Mouse (Mus musculus): Measurements from ENCODE around the gene Mmp12. TPM values are rescaled to one million over a fixed set of nuclear protein-coding genes. Genes with fewer than 3 reads are reported as not detected.
"Not testable (repeated sequence)": the region's sequence is repeated elsewhere in the genome, so short reads cannot be mapped to it uniquely, and the experiment has no call there.

The Mmp12 gene
- total RNA-seq (2021): not detected

DNA sequence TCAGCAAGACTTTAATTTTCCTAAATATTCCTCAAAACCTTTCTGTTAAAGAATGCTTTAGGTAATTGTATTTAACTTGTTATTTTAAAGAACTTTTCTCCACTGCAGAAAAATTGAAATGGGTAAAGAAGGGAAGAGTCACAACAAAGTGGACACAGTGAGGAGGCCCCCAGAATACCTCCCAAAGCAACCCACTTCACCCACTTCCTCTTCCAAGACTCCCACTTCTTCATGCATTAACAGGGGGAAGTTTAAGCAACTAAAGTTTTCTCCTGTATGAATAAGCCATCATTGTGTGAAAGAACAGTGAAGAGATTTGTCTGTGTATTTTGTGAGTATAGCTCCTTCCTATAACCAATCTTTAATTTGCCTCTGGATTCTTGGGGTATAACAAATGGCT is at the start of gene Mmp12:
Gene Mmp12 (plus strand): TSS at position 275 of the 400 bp plus-strand sequence.
- intact Hi-C loops (cut with DNase I): no loop called here
- DNase-seq (ENCODE audit: low spot score in 2 of 2): no peak

DNA sequence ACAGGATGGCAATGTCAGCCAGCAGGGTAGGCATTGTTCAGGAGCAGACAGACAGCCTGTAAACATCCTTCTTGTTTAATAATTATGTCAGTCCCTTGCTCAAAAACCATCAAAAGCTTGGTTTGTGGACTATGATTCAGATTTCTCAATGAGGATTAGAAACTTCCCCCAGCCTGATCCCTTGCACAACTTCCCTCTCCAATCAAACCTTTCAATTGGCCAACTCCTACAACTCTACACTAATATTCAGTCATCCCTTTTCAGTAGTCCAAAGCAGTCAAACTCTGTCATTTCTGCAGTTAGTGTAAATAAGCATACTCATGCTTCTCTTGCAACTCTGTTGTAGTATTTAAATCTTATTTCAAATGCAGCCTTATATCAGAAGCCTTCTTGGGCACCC is 12.3 kb upstream of the Mmp12 start:
- no peak for DNase-seq (ENCODE audit: low spot score in 2 of 2)
- intact Hi-C loops (cut with DNase I): no loop called here

GRCm38 (mm10) chr9:7335766-7336680 is 8.2 kb upstream of the Mmp12 start:
- intact Hi-C loops (cut with DNase I): no loop called here

DNA sequence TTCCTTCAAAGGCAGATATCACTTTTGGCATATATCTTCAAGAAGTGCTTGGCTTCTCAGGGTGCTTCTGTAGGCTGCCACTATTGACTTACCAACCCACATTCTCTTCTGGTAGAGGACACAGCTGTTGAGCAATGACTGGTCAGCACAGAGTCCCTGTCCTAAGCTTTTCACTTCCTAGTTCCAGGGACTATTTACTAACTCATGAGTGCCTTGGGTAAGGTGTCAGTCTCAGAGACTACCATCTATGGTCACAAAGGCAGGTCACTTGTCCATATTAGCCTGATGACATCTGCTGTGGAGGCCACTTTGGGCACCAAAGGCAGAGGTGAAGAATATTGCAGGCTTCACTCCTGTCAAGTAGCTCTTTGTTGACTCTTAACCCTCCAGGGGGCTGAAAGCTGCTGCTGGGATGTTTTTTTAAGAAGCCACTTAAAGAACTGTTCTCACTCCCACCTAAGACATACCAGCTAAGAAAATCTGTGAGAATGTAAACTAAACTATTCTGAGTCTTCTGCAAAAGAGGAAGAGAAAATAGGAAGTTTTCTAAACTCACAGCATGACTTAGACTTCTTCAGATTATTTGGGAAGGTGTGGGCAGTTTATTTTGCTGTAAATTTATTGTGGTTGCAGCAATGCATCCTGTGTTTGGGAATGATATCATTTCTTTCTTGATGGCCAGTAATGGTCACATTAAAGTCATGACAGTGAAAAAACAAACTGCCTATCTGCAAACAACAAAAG is 7.3 kb upstream of the Mmp12 start:
- intact Hi-C loops (cut with DNase I): no loop called here
- no peak for DNase-seq (ENCODE audit: low spot score in 2 of 2)

More at GRCm38 (mm10) chr9:7335766-7336680, 8.2 kb upstream of the Mmp12 start:
- DNase-seq (ENCODE audit: low spot score in 2 of 2): no peak

DNA sequence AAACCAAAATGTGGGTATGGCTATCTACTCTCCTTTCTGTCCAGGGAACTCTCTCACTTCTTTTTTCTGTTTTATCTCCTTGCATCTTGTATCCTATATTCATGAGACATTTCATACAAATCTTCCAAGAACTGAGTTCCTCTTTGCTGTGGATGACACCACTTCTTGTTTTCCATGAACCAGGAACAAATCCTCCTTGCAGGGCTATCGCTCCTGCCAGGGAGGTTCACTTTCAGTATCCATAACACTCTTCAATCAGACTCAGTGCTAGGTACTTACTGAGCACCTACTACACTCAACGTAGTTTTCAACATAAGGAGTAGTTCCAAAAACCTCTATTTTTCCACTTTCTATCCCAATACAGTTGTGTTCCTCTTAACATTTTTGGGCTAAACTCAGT is 1.3 kb downstream of the Mmp12 start:
- intact Hi-C loops (cut with DNase I): no loop called here

GRCm38 (mm10) chr9:7354535-7354934 is 10.4 kb downstream of the Mmp12 start:
- no peak for DNase-seq (ENCODE audit: low spot score in 2 of 2)
- intact Hi-C loops (cut with DNase I): no loop called here

More for the DNA sequence above, 1.3 kb downstream of the Mmp12 start:
- DNase-seq (ENCODE audit: low spot score in 2 of 2): no peak

DNA sequence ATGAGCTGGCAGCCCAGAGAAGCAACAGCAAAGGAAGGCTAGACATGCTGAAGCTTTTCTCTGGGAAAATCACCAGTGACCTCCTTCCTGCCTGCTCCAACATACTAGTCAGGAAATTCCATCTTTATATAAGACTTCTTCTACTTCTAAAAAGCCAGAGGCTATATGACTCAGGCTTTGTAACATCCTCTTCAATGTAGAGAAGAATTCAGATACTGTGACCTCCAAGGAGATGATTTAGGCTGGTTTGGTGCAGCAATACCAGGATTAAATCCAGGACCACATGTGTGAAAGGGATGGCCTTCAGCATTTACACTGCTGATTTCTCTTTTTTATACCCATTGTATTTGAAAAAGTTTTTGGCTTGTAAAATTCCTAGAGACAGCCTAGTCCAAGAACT is 43.8 kb downstream of the Mmp12 start, which contains the start of gene Mmp1b:
Gene Mmp1b (minus strand): TSS at position 101 of the 400 bp plus-strand sequence.
- intact Hi-C loops (cut with DNase I): no loop called here

DNA sequence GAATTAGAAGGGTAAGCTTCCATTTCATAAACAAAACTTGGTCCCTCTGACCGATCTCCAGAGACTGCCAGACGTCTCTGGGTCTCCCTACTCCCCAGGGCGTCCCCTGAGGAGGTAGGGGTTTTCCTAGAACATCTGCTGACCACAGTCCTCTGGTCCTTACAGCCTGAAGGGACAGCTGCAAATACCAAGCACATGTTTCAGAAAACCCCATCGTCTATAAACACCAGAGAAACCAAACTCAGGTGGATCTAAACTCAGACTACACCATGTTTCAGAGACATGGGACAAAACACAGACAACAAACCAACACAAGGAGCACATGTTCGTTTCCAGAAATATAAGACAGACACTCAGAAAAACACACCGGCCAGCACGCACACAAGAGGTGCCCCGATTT is 52.4 kb downstream of the Mmp12 start:
- DNase-seq (ENCODE audit: low spot score in 2 of 2); intact Hi-C loops (cut with DNase I): not testable (repeated sequence)

More for the DNA sequence above, 43.8 kb downstream of the Mmp12 start, which contains the start of gene Mmp1b:
- DNase-seq (ENCODE audit: low spot score in 2 of 2): no peak

Other genes with a start within 250 kb of the Mmp12 start
- gene Dync2h1, start 159.9 kb upstream of the Mmp12 start, total RNA-seq (2021): 10 to 100 TPM; 25.2 to 32.8 TPM
- gene Dcun1d5, start 159.9 kb upstream of the Mmp12 start, total RNA-seq (2021): 10 to 100 TPM; 70.1 to 79.9 TPM
- not detected for gene Mmp13, start 71.9 kb upstream of the Mmp12 start, total RNA-seq (2021)
- not detected for gene Mmp1b, start 43.7 kb downstream of the Mmp12 start, total RNA-seq (2021)
- not detected for gene Mmp3, start 101.4 kb downstream of the Mmp12 start, total RNA-seq (2021)
- gene Mmp10, start 158.0 kb downstream of the Mmp12 start, total RNA-seq (2021): not detected
- not detected for gene Mmp8, start 214.1 kb downstream of the Mmp12 start, total RNA-seq (2021)
- not detected for gene Mmp27, start 227.0 kb downstream of the Mmp12 start, total RNA-seq (2021)